Mouse (Mus musculus): ENCODE data around the gene Ttll7. TPM values are rescaled to one million over a fixed set of nuclear protein-coding genes. Genes with fewer than 3 reads are reported as not detected.

Gene Ttll7
- polyA plus RNA-seq, 1 experiment from 2014 or later = 2.7 TPM

DNA sequence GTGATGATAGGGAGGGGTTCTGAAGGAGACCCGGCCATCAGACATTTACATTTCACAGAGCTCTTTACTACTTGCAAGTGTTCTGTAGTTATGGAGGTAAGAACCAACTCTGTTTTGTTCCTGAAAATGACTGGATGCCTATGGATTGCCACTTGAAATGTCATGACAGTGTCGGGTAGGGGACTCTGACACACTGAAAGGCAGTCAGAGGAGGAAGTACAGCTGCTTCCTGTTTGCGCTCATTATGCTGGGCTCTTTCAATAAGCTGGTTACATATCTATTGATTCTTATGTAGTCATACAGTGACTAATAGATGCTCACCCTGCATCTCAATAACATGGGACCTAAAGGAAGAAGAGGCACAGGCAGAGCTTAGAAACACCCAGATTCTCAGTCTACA lies 148.8 kb downstream of the Ttll7 start:
- ATAC-seq (ENCODE audit: insufficient number of reproducible peaks, insufficient read depth, low FRiP score, low read depth) = no peak
- H3K27me3 ChIP-seq (ENCODE audit: control insufficient read depth, insufficient read depth, low read length) = no peaks in the 10 kb centered on the region
- H3K9ac ChIP-seq (ENCODE audit: low read length) = no peak overlapping the region
- no peak overlapping the region for H3K4me3 ChIP-seq (ENCODE audit: control insufficient read depth in 1 of 2, insufficient read depth in 1 of 2, low read depth in 1 of 2, low read length in 2 of 2)
- no peak overlapping the region for H3K4me2 ChIP-seq (ENCODE audit: low read length)
- no peaks in the 10 kb centered on the region for H3K36me3 ChIP-seq (ENCODE audit: control insufficient read depth, insufficient read depth, low read length)
- H3K9me3 ChIP-seq (ENCODE audit: control insufficient read depth, low read length) = no peaks in the 10 kb centered on the region
- H3K4me1 ChIP-seq (ENCODE audit: control insufficient read depth in 2 of 2, insufficient read depth in 2 of 2, low read length in 2 of 2) = peaks cover 2 to 13% of the 10 kb centered on the region in 2 experiments; a peak in 3 of 4 replicates
- no peak overlapping the region for H3K27ac ChIP-seq (replicated peaks in 1 of 2; ENCODE audit: control insufficient read depth in 1 of 2, insufficient read depth in 1 of 2, low read depth in 2 of 2, low read length in 2 of 2)
- 72% methylated on average over 3 of the region's 3 CpGs for WGBS

DNA sequence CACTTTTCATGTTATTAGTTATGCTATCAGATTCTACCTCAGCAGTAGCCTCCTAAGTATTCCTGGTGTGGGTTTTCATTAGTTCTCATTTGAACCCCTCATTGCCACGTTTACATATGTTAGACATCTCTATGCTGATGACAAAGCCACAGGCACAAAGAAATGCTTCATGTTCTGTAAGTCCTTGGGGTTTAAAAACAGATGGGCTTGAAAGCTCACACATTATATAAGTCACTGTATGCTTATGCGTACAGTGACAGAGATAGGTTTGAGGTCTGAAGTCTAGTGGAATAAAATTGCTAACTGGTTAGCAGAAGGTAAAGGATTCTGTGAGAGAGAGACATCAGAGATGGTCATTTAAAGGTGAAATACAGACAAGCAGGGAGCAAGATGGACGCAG lies 149.4 kb downstream of the Ttll7 start:
- Histone ChIP-seq H3K36me3 (ENCODE audit: control insufficient read depth, insufficient read depth, low read length) (no peaks in the 10 kb centered on the region), H3K27me3 (ENCODE audit: control insufficient read depth, insufficient read depth, low read length) (no peaks in the 10 kb centered on the region), H3K9me3 (ENCODE audit: control insufficient read depth, low read length) (no peaks in the 10 kb centered on the region), H3K4me1 (ENCODE audit: control insufficient read depth in 2 of 2, insufficient read depth in 2 of 2, low read length in 2 of 2) (peaks cover 2 to 13% of the 10 kb centered on the region in 2 experiments; a peak in 3 of 4 replicates), H3K27ac (replicated peaks in 1 of 2; ENCODE audit: control insufficient read depth in 1 of 2, insufficient read depth in 1 of 2, low read depth in 2 of 2, low read length in 2 of 2) (no peak overlapping the region), H3K4me2 (ENCODE audit: low read length) (no peak overlapping the region), H3K9ac (ENCODE audit: low read length) (no peak overlapping the region), H3K4me3 (ENCODE audit: control insufficient read depth in 1 of 2, insufficient read depth in 1 of 2, low read depth in 1 of 2, low read length in 2 of 2) (no peak overlapping the region)
- ATAC-seq (ENCODE audit: insufficient number of reproducible peaks, insufficient read depth, low FRiP score, low read depth) = no peak
- WGBS = 72% methylated on average over 3 of the region's 3 CpGs

DNA sequence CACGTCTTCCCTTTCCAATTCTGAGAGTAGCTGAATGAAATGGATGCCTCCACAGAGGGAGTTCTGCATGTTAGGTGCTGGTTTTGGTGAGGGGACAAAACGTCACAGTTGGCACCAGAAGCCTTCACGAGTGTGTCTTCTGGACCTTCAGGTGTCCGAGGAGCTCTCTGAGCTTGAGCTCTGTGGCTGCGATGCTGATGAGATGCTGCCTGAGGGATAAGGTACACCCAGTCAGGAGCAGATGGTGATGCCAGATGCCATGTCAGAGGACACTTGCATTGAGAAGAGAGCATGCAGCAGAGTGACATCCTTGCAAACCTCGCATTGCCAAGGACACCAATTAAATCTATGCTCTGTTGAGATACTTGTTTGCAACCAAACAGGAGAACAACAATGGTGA lies 164.3 kb downstream of the Ttll7 start:
- H3K27me3 ChIP-seq (ENCODE audit: control insufficient read depth, insufficient read depth, low read length) = no peaks in the 10 kb centered on the region
- H3K27ac ChIP-seq (replicated peaks in 1 of 2; ENCODE audit: control insufficient read depth in 1 of 2, insufficient read depth in 1 of 2, low read depth in 2 of 2, low read length in 2 of 2) = no peak overlapping the region
- no peak overlapping the region for H3K9ac ChIP-seq (ENCODE audit: low read length)
- no peak overlapping the region for H3K4me3 ChIP-seq (ENCODE audit: control insufficient read depth in 1 of 2, insufficient read depth in 1 of 2, low read depth in 1 of 2, low read length in 2 of 2)
- 82% methylated on average over 6 of the region's 6 CpGs for WGBS
- ATAC-seq (ENCODE audit: insufficient number of reproducible peaks, insufficient read depth, low FRiP score, low read depth) = no peak
- no peaks in the 10 kb centered on the region for H3K9me3 ChIP-seq (ENCODE audit: control insufficient read depth, low read length)
- H3K4me1 ChIP-seq (ENCODE audit: control insufficient read depth in 2 of 2, insufficient read depth in 2 of 2, low read length in 2 of 2) = no peaks in the 10 kb centered on the region
- no peak overlapping the region for H3K4me2 ChIP-seq (ENCODE audit: low read length)
- H3K36me3 ChIP-seq (ENCODE audit: control insufficient read depth, insufficient read depth, low read length) = no peaks in the 10 kb centered on the region

DNA sequence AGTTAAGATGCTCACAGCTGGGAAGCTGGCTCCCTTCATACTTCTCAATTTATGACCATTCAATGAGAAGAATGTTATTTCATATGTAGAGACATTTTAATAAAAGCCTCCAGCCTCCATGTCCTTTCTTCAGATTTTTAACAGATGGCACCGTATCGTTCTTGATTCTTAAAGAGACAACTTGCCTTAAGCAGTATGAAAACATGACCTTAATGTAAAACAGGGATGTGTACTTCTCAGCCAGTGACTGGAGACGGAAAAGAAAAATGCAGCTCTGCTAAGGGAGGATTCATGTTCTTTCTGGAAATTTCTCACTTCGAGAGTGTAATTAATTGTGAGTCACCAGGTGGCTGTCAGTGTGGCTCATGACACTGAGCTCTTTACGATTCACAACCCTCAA lies 167.3 kb downstream of the Ttll7 start:
- WGBS = 80% methylated on average over 5 of the region's 5 CpGs
- Histone ChIP-seq H3K27me3 (ENCODE audit: control insufficient read depth, insufficient read depth, low read length) (no peaks in the 10 kb centered on the region), H3K4me2 (ENCODE audit: low read length) (no peak overlapping the region), H3K4me1 (ENCODE audit: control insufficient read depth in 2 of 2, insufficient read depth in 2 of 2, low read length in 2 of 2) (no peaks in the 10 kb centered on the region), H3K9ac (ENCODE audit: low read length) (no peak overlapping the region), H3K9me3 (ENCODE audit: control insufficient read depth, low read length) (no peaks in the 10 kb centered on the region), H3K36me3 (ENCODE audit: control insufficient read depth, insufficient read depth, low read length) (no peaks in the 10 kb centered on the region), H3K4me3 (ENCODE audit: control insufficient read depth in 1 of 2, insufficient read depth in 1 of 2, low read depth in 1 of 2, low read length in 2 of 2) (no peak overlapping the region), H3K27ac (replicated peaks in 1 of 2; ENCODE audit: control insufficient read depth in 1 of 2, insufficient read depth in 1 of 2, low read depth in 2 of 2, low read length in 2 of 2) (no peak overlapping the region)
- ATAC-seq (ENCODE audit: insufficient number of reproducible peaks, insufficient read depth, low FRiP score, low read depth) = no peak

DNA sequence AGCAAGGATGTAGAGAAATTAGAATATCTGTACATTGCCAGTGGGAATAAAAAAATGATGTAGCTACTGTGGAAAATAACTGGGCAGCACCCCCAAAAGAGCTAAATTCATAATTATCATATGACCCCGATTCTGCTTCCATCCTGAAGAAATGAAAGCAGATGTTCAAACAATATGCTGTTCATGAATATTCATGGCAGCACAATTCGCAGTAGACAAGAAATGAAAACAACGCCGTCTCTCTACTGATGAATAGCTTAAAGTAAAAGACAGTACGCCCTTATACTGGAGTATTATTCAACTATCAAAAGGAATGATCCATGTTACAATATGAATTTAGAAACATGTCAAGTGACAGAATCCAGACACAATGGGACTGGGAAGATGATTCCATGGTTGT lies 174.1 kb downstream of the Ttll7 start:
- no peak overlapping the region for H3K4me3 ChIP-seq (ENCODE audit: control insufficient read depth in 1 of 2, insufficient read depth in 1 of 2, low read depth in 1 of 2, low read length in 2 of 2)
- no peaks in the 10 kb centered on the region for H3K36me3 ChIP-seq (ENCODE audit: control insufficient read depth, insufficient read depth, low read length)
- H3K27me3 ChIP-seq (ENCODE audit: control insufficient read depth, insufficient read depth, low read length) = no peaks in the 10 kb centered on the region
- no peak overlapping the region for H3K4me2 ChIP-seq (ENCODE audit: low read length)
- H3K9ac ChIP-seq (ENCODE audit: low read length) = no peak overlapping the region
- WGBS = 92% methylated on average over 5 of the region's 5 CpGs
- ATAC-seq (ENCODE audit: insufficient number of reproducible peaks, insufficient read depth, low FRiP score, low read depth) = no peak
- no peaks in the 10 kb centered on the region for H3K9me3 ChIP-seq (ENCODE audit: control insufficient read depth, low read length)
- H3K4me1 ChIP-seq (ENCODE audit: control insufficient read depth in 2 of 2, insufficient read depth in 2 of 2, low read length in 2 of 2) = peaks cover 3 to 8% of the 10 kb centered on the region in 2 experiments; a peak in 2 of 4 replicates
- no peak overlapping the region for H3K27ac ChIP-seq (replicated peaks in 1 of 2; ENCODE audit: control insufficient read depth in 1 of 2, insufficient read depth in 1 of 2, low read depth in 2 of 2, low read length in 2 of 2)

DNA sequence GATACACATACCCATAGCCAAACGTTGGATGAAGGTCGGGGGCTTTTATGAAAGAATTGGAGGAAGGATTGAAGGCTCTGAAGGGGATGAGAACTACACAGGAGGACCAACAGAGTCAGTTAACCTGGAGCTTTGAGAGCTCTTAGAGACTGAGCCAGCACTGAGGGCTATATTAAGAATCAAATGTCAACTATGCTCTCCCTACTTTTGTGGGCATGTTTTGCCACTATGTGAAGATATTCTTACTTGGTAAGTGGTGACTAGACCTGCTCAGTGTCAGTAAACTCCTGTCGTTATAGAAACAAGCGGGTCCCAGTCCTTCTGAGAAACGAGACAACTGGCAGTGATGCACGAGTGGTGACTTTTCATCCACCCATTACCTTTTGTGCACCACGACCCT lies 176.2 kb downstream of the Ttll7 start:
- Histone ChIP-seq H3K27ac (replicated peaks in 1 of 2; ENCODE audit: control insufficient read depth in 1 of 2, insufficient read depth in 1 of 2, low read depth in 2 of 2, low read length in 2 of 2) (no peak overlapping the region), H3K4me3 (ENCODE audit: control insufficient read depth in 1 of 2, insufficient read depth in 1 of 2, low read depth in 1 of 2, low read length in 2 of 2) (no peak overlapping the region), H3K4me1 (ENCODE audit: control insufficient read depth in 2 of 2, insufficient read depth in 2 of 2, low read length in 2 of 2) (peaks cover 3 to 11% of the 10 kb centered on the region in 2 experiments; a peak in 2 of 4 replicates), H3K4me2 (ENCODE audit: low read length) (no peak overlapping the region), H3K9ac (ENCODE audit: low read length) (no peak overlapping the region), H3K9me3 (ENCODE audit: control insufficient read depth, low read length) (no peaks in the 10 kb centered on the region), H3K27me3 (ENCODE audit: control insufficient read depth, insufficient read depth, low read length) (no peaks in the 10 kb centered on the region), H3K36me3 (ENCODE audit: control insufficient read depth, insufficient read depth, low read length) (no peaks in the 10 kb centered on the region)
- WGBS = 55% methylated on average over 7 of the region's 7 CpGs
- ATAC-seq (ENCODE audit: insufficient number of reproducible peaks, insufficient read depth, low FRiP score, low read depth) = no peak

DNA sequence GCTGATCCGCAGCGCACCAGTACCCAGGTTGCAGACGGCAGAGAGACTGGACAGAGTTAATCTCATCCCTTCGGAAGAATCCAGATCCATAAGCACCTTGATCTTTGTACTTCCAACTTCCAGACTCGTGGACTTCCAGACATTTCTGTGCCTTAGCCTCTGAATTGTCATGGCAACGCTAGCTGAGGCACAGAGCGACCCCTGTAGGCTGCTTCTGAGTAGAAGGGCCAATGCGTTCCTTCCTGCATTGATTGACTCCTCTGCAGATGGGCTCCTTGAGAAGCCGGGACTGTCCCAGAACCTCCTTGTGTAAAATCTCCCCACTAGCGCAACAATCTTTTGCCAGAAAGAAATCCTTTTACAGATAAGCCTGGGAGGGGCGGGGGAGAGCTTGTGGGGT lies 177.6 kb downstream of the Ttll7 start:
- H3K27ac ChIP-seq (replicated peaks in 1 of 2; ENCODE audit: control insufficient read depth in 1 of 2, insufficient read depth in 1 of 2, low read depth in 2 of 2, low read length in 2 of 2) = no peak overlapping the region
- 79% methylated on average over 11 of the region's 11 CpGs for WGBS
- H3K36me3 ChIP-seq (ENCODE audit: control insufficient read depth, insufficient read depth, low read length) = no peaks in the 10 kb centered on the region
- no peaks in the 10 kb centered on the region for H3K9me3 ChIP-seq (ENCODE audit: control insufficient read depth, low read length)
- H3K4me1 ChIP-seq (ENCODE audit: control insufficient read depth in 2 of 2, insufficient read depth in 2 of 2, low read length in 2 of 2) = peaks cover 3 to 16% of the 10 kb centered on the region in 2 experiments; a peak in 2 of 4 replicates
- ATAC-seq (ENCODE audit: insufficient number of reproducible peaks, insufficient read depth, low FRiP score, low read depth) = no peak
- H3K9ac ChIP-seq (ENCODE audit: low read length) = no peak overlapping the region
- H3K27me3 ChIP-seq (ENCODE audit: control insufficient read depth, insufficient read depth, low read length) = no peaks in the 10 kb centered on the region
- H3K4me3 ChIP-seq (ENCODE audit: control insufficient read depth in 1 of 2, insufficient read depth in 1 of 2, low read depth in 1 of 2, low read length in 2 of 2) = no peak overlapping the region
- H3K4me2 ChIP-seq (ENCODE audit: low read length) = no peak overlapping the region

DNA sequence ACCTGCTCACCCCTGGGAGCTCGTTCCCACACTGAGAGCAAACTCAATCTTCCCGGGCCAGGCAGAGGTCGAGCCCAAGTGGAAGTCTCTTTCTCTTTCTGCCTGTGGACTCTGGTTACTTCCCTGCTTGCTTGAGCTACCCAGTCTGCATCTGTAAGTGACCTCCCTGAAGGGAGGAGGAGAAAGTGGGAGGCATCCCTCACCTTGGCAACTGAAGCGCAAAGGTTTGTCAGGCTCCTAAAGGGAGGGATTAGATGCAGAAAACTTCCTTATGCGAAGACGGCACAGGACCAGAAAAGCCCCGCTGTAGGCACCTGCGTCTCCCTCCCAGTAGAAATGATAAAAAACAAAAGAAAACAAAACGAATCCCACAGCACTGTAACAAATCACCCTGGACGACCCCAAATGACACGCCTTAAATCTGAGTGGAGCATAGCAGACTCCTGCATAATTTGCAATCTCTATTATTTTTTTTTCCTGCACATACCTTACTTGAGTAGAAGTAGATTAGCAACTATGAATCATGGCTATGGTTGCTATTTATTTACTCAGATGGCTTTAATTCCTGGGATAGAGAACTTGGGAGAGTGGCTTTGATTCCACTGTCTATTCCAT lies 178.2 kb downstream of the Ttll7 start:
- H3K4me3 ChIP-seq (ENCODE audit: control insufficient read depth in 1 of 2, insufficient read depth in 1 of 2, low read depth in 1 of 2, low read length in 2 of 2) = no peak overlapping the region

More for the DNA sequence above, 178.2 kb downstream of the Ttll7 start:
- WGBS = 50% methylated on average over 11 of the region's 11 CpGs
- Histone ChIP-seq H3K9ac (ENCODE audit: low read length) (no peak overlapping the region), H3K9me3 (ENCODE audit: control insufficient read depth, low read length) (no peaks in the 10 kb centered on the region), H3K36me3 (ENCODE audit: control insufficient read depth, insufficient read depth, low read length) (no peaks in the 10 kb centered on the region), H3K4me1 (ENCODE audit: control insufficient read depth in 2 of 2, insufficient read depth in 2 of 2, low read length in 2 of 2) (peaks cover 3 to 16% of the 10 kb centered on the region in 2 experiments; a peak in 2 of 4 replicates), H3K27ac (replicated peaks in 1 of 2; ENCODE audit: control insufficient read depth in 1 of 2, insufficient read depth in 1 of 2, low read depth in 2 of 2, low read length in 2 of 2) (no peak overlapping the region), H3K4me2 (ENCODE audit: low read length) (no peak overlapping the region), H3K27me3 (ENCODE audit: control insufficient read depth, insufficient read depth, low read length) (no peaks in the 10 kb centered on the region)
- ATAC-seq (ENCODE audit: insufficient number of reproducible peaks, insufficient read depth, low FRiP score, low read depth) = no peak

All from heart, embryonic 14.5 days (tissue).